Mouse (Mus musculus) thymus, postnatal 14 days (tissue): Measurements from ENCODE around the gene Tmem232.
"Not testable (repeated sequence)": the region's sequence is repeated elsewhere in the genome, so short reads cannot be mapped to it uniquely, and the experiment has no call there.

ENCODE experiments used
- DNase-seq: peaks from one replicate; pipeline ENCODE4 v3.0.0; 2021

The Tmem232 gene

GRCm38 (mm10) chr17:65540441-65541272 lies at the start of gene Tmem232:
TSS of gene Tmem232 (minus strand) at chr17:65540782.
- DNase-seq = no peak

- no peak for DNase-seq
These were observed 46.3 kb upstream of the Tmem232 start for GRCm38 (mm10) chr17:65586892-65587291.

GRCm38 (mm10) chr17:65581440-65581839 lies 40.9 kb upstream of the Tmem232 start:
- DNase-seq = no peak

- no peak for DNase-seq
These were observed 39.2 kb upstream of the Tmem232 start for GRCm38 (mm10) chr17:65579766-65580165.

- DNase-seq = peak; percentile 26
These were observed 34.8 kb upstream of the Tmem232 start for GRCm38 (mm10) chr17:65575339-65575738.

- no peak for DNase-seq
These were observed 34.3 kb upstream of the Tmem232 start for GRCm38 (mm10) chr17:65574850-65575249.

GRCm38 (mm10) chr17:65571866-65572265 lies 31.3 kb upstream of the Tmem232 start:
- no peak for DNase-seq

GRCm38 (mm10) chr17:65571466-65571865 lies 30.9 kb upstream of the Tmem232 start:
- DNase-seq = no peak

- DNase-seq = no peak
These were observed 23.6 kb upstream of the Tmem232 start for GRCm38 (mm10) chr17:65564189-65564588.

- DNase-seq = no peak
These were observed 22.8 kb upstream of the Tmem232 start for GRCm38 (mm10) chr17:65563345-65563744.

GRCm38 (mm10) chr17:65562761-65563160 lies 22.2 kb upstream of the Tmem232 start:
- peak; percentile 44 for DNase-seq

- DNase-seq = no peak
These were observed 20.9 kb upstream of the Tmem232 start for GRCm38 (mm10) chr17:65561361-65562015.

GRCm38 (mm10) chr17:65559273-65559672 lies 18.7 kb upstream of the Tmem232 start:
- peak; percentile 63 for DNase-seq

- DNase-seq = no peak
These were observed 18.2 kb upstream of the Tmem232 start for GRCm38 (mm10) chr17:65558788-65559187.

- DNase-seq = peak; percentile 51
These were observed 17.6 kb upstream of the Tmem232 start for GRCm38 (mm10) chr17:65558217-65558616.

- DNase-seq = no peak
These were observed 16.6 kb upstream of the Tmem232 start for GRCm38 (mm10) chr17:65557212-65557611.

- no peak for DNase-seq
These were observed 16.2 kb upstream of the Tmem232 start for GRCm38 (mm10) chr17:65556798-65557197.

- DNase-seq = no peak
These were observed 11.9 kb upstream of the Tmem232 start for GRCm38 (mm10) chr17:65552426-65552997.

- DNase-seq = no peak
These were observed 9.8 kb upstream of the Tmem232 start for GRCm38 (mm10) chr17:65550357-65550756.

GRCm38 (mm10) chr17:65548698-65549365 lies 8.2 kb upstream of the Tmem232 start:
- no peak for DNase-seq

GRCm38 (mm10) chr17:65546221-65546620 lies 5.6 kb upstream of the Tmem232 start:
- DNase-seq = not testable (repeated sequence)

GRCm38 (mm10) chr17:65536156-65536555 lies 4.4 kb downstream of the Tmem232 start:
- DNase-seq = peak; percentile 45

GRCm38 (mm10) chr17:65532381-65532780 lies 8.2 kb downstream of the Tmem232 start:
- not testable (repeated sequence) for DNase-seq
